Mouse (Mus musculus): ENCODE measurements at regions not wholly inside any gene's neighbourhood (a gene's known extent, or its start where the extent isn't known, plus 50 kb on each side); places are given as distances from the start of the nearest gene placed in this dataset.

DNA sequence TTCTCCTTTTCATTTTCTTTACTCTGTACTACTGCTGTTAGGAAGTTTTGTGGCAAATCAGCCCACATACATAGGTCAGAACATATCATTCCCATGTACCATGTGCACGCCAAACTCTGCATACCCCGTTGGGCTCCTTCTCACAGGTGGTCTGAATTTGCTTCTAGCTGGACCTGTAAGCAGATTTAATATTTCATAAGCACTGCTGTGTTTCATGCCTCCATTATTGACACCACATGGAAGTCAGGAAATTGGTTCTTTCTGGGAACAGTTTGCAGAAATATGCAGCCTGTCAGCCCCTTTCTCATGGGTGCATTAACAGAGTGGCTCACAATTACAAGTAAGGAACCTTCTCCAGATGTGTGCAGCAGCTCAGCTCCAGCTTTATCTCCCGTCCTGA lies 168.1 kb upstream of the Ddhd1 start:
- peaks cover 8% of the 10 kb centered on the region for H3K4me1 ChIP-seq (ENCODE audit: control insufficient read depth, insufficient read depth, low read length)
- no peak overlapping the region for H3K4me3 ChIP-seq (ENCODE audit: insufficient read depth, low read length)
- no peak for TF ChIP-seq POLR2A (IDR thresholded peaks at IDR 0.05; ENCODE audit: low read depth, low read length)
- TF ChIP-seq CTCF (IDR thresholded peaks at IDR 0.05; ENCODE audit: borderline replicate concordance, insufficient read depth, low read length), result no peak
- no peak overlapping the region for H3K27ac ChIP-seq (ENCODE audit: insufficient read depth, low read length)

DNA sequence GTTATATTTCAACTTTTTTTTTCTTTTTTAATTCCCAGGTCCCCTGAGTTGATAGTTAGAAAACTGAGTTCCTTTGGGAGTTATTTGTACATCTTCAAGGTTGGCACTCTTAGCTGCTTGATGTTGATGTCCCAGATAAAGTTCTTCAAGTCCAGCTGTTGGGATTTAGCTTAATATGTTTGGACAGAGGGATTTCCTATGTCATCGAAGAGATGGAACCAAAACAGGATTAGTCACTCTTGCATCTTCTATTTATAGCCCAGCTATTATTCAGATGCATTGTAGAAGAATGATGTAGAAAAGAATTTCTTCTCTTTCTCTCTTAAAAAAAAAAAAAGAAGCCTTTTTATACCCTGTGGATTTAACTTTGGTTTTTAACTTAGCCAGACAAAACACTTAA lies 169.2 kb upstream of the Ddhd1 start:
- H3K4me3 ChIP-seq (ENCODE audit: insufficient read depth, low read length), result no peak overlapping the region
- H3K4me1 ChIP-seq (ENCODE audit: control insufficient read depth, insufficient read depth, low read length), result peaks cover 8% of the 10 kb centered on the region
- TF ChIP-seq CTCF (IDR thresholded peaks at IDR 0.05; ENCODE audit: borderline replicate concordance, insufficient read depth, low read length) (no peak), POLR2A (IDR thresholded peaks at IDR 0.05; ENCODE audit: low read depth, low read length) (no peak)
- peak overlapping the region; percentile 40; the same call in 1 of the 2 replicates for H3K27ac ChIP-seq (ENCODE audit: insufficient read depth, low read length)

DNA sequence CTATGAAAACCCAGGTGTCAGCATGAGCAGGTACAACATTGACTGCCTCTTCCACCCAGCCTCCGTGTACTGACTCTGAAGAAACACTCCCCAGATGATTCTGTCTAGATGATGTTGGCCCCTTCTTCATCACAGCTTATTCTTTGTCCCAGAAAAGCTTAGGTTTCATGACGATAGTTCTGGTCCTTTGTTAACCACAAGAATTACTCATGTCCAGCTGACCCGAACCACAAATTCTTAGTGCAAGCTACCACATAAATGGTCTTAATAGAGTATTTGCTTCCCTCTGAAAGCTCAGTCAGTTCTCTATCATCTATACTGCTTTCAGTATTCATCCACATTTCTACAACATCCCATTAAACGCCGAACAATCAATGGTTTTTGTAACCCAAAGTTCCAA lies 172.5 kb upstream of the Ddhd1 start:
- Histone ChIP-seq H3K27ac (ENCODE audit: insufficient read depth, low read length) (no peak overlapping the region), H3K4me1 (ENCODE audit: control insufficient read depth, insufficient read depth, low read length) (peaks cover 8% of the 10 kb centered on the region), H3K4me3 (ENCODE audit: insufficient read depth, low read length) (no peak overlapping the region)
- TF ChIP-seq POLR2A (IDR thresholded peaks at IDR 0.05; ENCODE audit: low read depth, low read length) (no peak), CTCF (IDR thresholded peaks at IDR 0.05; ENCODE audit: borderline replicate concordance, insufficient read depth, low read length) (no peak)

DNA sequence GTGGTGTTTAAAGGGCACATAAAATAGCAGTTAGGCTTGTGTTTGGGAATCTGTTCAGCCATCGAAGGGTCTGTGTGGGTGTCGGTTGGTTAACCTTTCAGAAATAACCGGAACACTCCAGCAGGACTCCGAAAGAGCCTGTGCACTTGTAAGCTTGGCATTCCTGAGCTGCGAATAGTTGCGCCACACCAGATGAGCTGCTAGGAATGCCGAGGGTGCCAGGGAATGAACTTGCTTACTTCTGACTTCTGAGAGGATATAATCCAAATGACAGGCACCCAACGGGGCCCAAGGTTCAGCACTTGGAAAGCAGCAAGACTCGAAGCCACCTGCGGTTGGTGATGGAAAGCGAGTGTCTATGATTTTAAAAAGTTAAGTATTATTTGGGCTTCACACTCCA lies 179.1 kb upstream of the Ddhd1 start:
- H3K27ac ChIP-seq (ENCODE audit: insufficient read depth, low read length), result no peak overlapping the region

DNA sequence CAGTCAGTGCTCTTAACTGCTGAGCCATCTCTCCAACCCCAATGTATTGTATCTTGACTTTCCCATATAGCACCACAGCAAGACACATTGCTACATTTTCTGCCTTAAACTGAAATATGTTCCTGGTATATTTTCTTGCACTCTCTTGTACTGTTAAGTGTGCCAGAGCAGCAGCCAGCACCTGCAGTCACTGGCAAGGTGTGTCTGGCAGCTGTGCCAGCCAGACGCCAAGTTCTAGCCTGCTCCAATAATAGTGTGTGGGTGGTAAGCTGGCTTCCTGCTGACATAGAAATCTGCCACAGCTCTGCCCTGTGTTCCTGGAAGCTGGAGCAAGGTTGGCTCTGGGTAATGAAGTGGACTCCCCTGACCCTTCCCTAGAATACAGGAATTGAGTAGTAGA lies 185.9 kb upstream of the Ddhd1 start:
- Histone ChIP-seq H3K4me3 (ENCODE audit: insufficient read depth, low read length) (no peak overlapping the region), H3K27ac (ENCODE audit: insufficient read depth, low read length) (no peak overlapping the region), H3K4me1 (ENCODE audit: control insufficient read depth, insufficient read depth, low read length) (no peaks in the 10 kb centered on the region)
- TF ChIP-seq CTCF (IDR thresholded peaks at IDR 0.05; ENCODE audit: borderline replicate concordance, insufficient read depth, low read length), result no peak

More for the DNA sequence above, 179.1 kb upstream of the Ddhd1 start:
- Histone ChIP-seq H3K4me3 (ENCODE audit: insufficient read depth, low read length) (no peak overlapping the region), H3K4me1 (ENCODE audit: control insufficient read depth, insufficient read depth, low read length) (no peaks in the 10 kb centered on the region)
- TF ChIP-seq CTCF (IDR thresholded peaks at IDR 0.05; ENCODE audit: borderline replicate concordance, insufficient read depth, low read length) (no peak), POLR2A (IDR thresholded peaks at IDR 0.05; ENCODE audit: low read depth, low read length) (no peak)

DNA sequence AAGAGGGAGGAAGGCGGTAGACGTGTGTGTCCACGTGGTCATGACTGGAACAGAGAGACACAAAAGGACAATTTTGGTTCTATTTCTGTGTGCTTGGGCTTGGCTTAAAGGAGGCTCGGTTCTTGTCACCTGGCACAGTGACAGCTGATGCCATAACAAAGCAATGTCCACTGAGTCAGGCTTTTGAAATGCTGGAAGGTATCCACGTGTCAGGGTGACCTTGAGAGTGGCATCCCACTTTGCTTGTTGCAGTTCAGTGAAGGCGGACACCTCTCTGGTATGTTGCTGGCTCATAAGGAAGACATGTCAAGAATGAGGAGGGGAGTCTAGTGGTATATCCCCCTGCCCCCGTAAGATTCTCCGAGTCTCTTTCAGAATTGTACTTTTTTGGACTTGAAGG lies 192.6 kb upstream of the Ddhd1 start:
- TF ChIP-seq POLR2A (IDR thresholded peaks at IDR 0.05; ENCODE audit: low read depth, low read length) (no peak), CTCF (IDR thresholded peaks at IDR 0.05; ENCODE audit: borderline replicate concordance, insufficient read depth, low read length) (no peak)
- Histone ChIP-seq H3K4me3 (ENCODE audit: insufficient read depth, low read length) (no peak overlapping the region), H3K4me1 (ENCODE audit: control insufficient read depth, insufficient read depth, low read length) (peaks cover 10% of the 10 kb centered on the region; the same call in 1 of the 2 replicates), H3K27ac (ENCODE audit: insufficient read depth, low read length) (no peak overlapping the region)

DNA sequence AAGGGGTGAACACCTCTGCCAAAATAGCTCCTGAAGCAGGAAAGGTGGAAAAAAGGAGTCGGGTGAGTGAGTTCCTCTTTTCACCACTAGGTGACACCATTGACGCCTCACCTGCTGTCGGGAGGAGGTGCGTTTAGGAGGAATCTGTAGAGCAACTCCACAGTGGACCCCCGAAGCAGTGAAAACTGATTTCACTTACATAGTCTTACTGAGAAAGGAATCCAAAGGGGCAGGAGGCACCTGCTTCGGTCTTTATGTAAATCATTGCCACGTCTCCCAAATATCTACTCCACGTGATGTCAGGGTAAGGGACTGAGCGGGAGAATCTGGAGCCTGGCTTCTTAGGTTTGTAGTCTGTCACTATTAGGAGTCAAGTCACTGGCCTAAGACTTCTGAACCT lies 220.5 kb upstream of the Ddhd1 start:
- Histone ChIP-seq H3K4me3 (ENCODE audit: insufficient read depth, low read length) (no peak overlapping the region), H3K27ac (ENCODE audit: insufficient read depth, low read length) (no peak overlapping the region), H3K4me1 (ENCODE audit: control insufficient read depth, insufficient read depth, low read length) (no peaks in the 10 kb centered on the region; the same call in 1 of the 2 replicates)
- peak; percentile 80; the same call in 1 of the 2 replicates for TF ChIP-seq CTCF (IDR thresholded peaks at IDR 0.05; ENCODE audit: borderline replicate concordance, insufficient read depth, low read length)
- no peak for TF ChIP-seq POLR2A (IDR thresholded peaks at IDR 0.05; ENCODE audit: low read depth, low read length)

DNA sequence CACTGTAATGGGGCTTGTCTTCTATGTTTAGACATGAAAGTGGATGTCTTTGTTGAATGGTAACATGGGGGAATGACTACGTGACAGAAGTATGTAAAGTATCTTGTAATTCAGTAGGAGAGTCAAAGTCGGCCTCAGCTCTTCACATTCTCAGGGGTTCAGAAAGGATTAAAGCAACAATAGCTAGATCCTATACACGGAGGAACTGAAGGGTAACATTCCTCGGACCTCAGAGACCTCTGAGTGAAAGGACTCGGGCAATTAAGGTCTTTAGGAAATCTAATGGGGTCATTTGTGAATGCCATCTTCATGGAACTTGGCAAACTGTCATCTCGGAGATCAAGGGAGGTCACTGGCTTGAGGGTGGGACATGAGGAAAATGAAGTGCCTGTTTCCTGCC lies 262.8 kb upstream of the Ddhd1 start:
- Histone ChIP-seq H3K27ac (ENCODE audit: insufficient read depth, low read length) (peak overlapping the region; percentile 56), H3K4me1 (ENCODE audit: control insufficient read depth, insufficient read depth, low read length) (peaks cover 5% of the 10 kb centered on the region; the same call in 1 of the 2 replicates), H3K4me3 (ENCODE audit: insufficient read depth, low read length) (no peak overlapping the region)
- TF ChIP-seq CTCF (IDR thresholded peaks at IDR 0.05; ENCODE audit: borderline replicate concordance, insufficient read depth, low read length) (no peak), POLR2A (IDR thresholded peaks at IDR 0.05; ENCODE audit: low read depth, low read length) (no peak)

DNA sequence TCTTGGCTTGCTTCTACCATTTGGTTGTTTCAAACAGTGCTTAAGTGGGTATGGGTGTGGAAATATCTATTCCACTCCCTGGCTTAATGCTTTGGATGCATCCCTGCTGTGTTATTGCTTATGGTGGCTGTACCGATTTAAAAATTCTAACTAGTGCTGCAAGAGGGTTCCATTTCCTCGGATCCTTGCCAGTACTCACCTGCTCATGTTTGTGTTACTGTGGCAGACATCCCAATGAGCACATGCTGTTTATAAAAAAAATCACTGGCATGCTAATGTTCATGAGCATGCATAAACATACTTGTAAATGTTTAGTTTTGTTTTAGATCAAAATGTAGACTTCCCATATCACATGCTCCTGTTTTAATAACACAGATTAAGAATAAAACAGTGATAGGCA lies 285.6 kb upstream of the Ddhd1 start:
- Histone ChIP-seq H3K4me3 (ENCODE audit: insufficient read depth, low read length) (no peak overlapping the region), H3K27ac (ENCODE audit: insufficient read depth, low read length) (no peak overlapping the region), H3K4me1 (ENCODE audit: control insufficient read depth, insufficient read depth, low read length) (no peaks in the 10 kb centered on the region)
- no peak for TF ChIP-seq CTCF (IDR thresholded peaks at IDR 0.05; ENCODE audit: borderline replicate concordance, insufficient read depth, low read length)
- no peak for TF ChIP-seq POLR2A (IDR thresholded peaks at IDR 0.05; ENCODE audit: low read depth, low read length)

DNA sequence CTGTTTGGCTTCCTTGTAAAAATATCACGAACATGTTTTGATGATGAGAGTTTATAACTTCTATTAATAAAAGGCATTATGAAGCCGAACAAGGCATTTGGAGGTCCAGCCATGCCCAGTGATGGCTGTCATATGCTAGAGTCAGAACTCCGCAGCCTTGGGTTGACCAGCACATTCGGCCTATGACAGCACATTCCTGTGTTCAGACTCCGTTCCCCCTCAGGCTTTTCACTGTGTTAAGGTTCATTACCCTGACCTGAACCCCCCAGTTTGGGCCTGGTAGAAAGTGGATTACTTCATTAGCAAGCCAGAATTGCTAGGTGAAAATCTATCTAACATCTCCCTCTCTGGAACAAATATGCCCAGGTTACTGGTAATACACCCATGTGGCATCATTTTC lies 286.2 kb upstream of the Ddhd1 start:
- H3K4me1 ChIP-seq (ENCODE audit: control insufficient read depth, insufficient read depth, low read length), result no peaks in the 10 kb centered on the region
- no peak overlapping the region for H3K27ac ChIP-seq (ENCODE audit: insufficient read depth, low read length)
- no peak overlapping the region for H3K4me3 ChIP-seq (ENCODE audit: insufficient read depth, low read length)
- TF ChIP-seq POLR2A (IDR thresholded peaks at IDR 0.05; ENCODE audit: low read depth, low read length) (no peak), CTCF (IDR thresholded peaks at IDR 0.05; ENCODE audit: borderline replicate concordance, insufficient read depth, low read length) (no peak)

DNA sequence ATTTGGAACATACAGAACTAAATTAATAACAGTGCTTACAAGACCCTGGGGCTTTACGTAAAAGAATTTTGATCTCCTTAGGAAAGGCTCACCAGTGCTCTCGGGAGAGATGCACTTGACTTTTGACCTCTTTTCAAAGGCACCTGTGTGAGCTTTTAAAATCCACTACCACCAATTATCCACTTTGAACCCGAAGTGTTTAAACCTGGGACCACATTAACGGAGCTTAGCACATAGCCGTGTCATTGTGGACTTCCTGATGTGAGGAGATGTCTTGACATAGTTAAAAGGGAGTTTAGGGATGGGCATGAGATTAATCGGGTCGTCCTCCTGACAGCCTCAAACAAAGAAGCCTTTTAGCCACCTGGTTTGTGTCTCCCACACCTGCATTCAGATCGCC lies 286.6 kb upstream of the Ddhd1 start:
- Histone ChIP-seq H3K4me3 (ENCODE audit: insufficient read depth, low read length) (no peak overlapping the region), H3K27ac (ENCODE audit: insufficient read depth, low read length) (no peak overlapping the region), H3K4me1 (ENCODE audit: control insufficient read depth, insufficient read depth, low read length) (no peaks in the 10 kb centered on the region)
- TF ChIP-seq CTCF (IDR thresholded peaks at IDR 0.05; ENCODE audit: borderline replicate concordance, insufficient read depth, low read length) (no peak), POLR2A (IDR thresholded peaks at IDR 0.05; ENCODE audit: low read depth, low read length) (no peak)
